Mouse (Mus musculus): ENCODE data around the gene B4galt1.
A peak's percentile ranks its signal among the peaks of the same experiment; 100 is the strongest.

DNA sequence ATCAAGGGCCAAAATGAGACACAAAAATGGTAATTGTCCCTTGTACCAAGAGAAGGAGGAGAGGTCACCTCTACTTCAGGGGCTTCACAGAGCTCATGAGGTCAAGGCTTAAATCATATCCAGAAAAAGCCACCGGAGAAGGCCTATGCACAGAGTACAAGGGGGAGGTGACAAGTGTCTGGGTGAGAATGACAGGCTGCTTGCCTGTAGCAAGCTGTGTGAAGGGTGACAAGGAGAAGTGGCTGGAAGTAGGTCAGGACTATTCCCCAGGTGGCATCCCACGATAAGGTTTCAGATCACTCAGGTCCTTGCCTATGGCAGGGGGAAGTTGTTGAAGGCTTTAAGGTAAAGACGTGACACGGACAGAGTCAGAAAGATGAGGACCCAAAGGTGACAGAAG lies 33.8 kb downstream of the B4galt1 start:
- TF ChIP-seq CTCF (IDR thresholded peaks at IDR 0.05; ENCODE audit: low read depth) (no peak), EP300 (IDR thresholded peaks at IDR 0.05; ENCODE audit: low read depth) (0 out of 2 replicates have a peak, but pooled peaks have one; percentile 19)
